Mouse (Mus musculus) megakaryocyte-erythroid progenitor cell, adult 5-6 weeks (primary cell): ENCODE measurements at regions not wholly inside any gene's neighbourhood (a gene's known extent, or its start where the extent isn't known, plus 50 kb on each side); places are given as distances from the start of the nearest gene placed in this dataset.

ENCODE experiments used
- ATAC-seq: replicated peaks from 2 replicates; pipeline ENCODE4 v1.8.0; 2016; ENCODE audit warnings: mild to moderate bottlenecking, inconsistent platforms; ENCODE audit not compliant: severe bottlenecking, poor library complexity, low FRiP score, low TSS enrichment

DNA sequence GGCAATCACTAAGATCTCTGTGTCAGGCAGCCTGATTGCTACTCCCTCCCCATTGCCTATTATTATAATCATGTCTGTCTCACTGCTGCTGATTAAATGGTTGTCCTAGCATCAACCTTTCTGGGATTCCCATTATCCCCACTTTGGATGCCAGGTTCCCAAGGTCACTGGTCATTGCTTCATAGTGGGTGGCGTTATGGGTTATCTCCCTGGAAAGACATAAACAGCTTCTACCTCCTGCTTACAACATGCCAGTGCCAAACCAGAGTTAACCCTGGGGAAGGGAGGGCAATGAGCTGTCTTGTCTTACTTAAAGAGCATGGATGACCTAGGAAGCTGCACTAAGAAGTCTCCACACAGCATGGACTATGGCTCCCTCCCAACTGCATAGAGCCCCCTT, 136.9 kb downstream of the Uaca start:
- no peak for ATAC-seq

- ATAC-seq, result no peak
Measured at GRCm38 (mm10) chr9:60936937-60937336, 142.6 kb downstream of the Uaca start.

DNA sequence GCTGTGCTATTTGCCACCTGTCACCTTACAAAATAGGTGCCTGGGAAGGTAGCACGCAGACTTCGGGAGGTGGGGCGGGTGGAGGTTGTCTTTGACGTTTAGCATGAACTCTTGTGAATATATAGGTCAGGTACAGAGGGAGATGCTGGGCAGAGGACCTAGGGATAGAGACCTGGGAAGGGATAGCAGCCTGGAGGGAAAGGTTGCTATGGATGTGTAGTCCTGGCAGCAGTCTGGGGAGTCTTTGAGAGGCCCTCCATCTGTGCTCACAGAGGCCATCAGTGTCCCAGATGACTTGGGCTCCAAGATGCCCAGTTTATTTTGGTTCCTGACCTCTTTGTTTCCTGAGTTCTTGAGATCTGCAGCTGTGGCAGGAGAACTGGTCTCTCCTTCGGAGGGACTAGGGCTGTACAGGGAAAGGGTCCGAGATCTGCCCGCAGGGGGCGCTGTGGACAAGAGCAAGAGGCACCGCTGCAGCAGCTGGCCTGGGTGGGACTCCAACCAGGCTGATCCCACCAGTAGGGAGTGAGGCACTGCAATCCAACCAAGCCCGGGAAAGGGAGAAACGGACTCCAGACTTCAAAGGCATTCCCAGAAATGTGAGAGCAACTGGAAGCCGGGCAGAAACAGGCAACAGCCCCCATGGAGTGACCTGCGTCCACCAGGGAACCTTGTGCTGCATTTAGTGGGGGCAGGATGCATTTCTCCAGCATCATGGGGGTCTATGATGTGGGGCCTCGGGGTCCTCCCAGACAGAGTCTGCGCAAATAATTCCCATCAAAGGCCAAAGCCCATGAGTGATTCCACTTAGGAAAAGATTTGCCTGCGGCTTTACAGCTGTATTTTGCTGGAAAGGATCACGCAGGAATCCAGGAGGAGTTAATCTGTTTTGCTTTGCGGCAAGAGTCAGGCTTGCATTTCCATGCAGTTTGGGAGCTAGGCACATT, 145.8 kb downstream of the Uaca start:
- no peak for ATAC-seq

DNA sequence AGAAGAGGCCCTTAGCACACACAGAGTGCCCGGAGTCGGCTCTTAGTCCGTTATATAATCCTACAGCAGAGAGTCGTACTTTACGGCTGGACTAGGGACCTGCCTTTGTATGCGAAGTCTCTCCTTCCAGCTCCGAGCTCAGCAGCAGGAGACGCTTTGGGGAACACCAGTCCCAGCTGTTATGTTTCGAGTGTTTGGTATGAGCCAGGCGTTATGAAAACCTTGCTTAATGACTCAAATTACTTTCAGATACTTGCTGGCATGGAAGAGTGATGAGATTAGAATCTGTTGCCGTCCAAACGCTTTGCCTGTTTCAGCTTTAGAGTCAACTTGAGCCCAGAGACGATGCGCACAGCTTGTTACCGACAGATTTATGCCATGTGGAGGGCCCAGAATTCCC, 153.0 kb downstream of the Uaca start:
- ATAC-seq, result no peak

DNA sequence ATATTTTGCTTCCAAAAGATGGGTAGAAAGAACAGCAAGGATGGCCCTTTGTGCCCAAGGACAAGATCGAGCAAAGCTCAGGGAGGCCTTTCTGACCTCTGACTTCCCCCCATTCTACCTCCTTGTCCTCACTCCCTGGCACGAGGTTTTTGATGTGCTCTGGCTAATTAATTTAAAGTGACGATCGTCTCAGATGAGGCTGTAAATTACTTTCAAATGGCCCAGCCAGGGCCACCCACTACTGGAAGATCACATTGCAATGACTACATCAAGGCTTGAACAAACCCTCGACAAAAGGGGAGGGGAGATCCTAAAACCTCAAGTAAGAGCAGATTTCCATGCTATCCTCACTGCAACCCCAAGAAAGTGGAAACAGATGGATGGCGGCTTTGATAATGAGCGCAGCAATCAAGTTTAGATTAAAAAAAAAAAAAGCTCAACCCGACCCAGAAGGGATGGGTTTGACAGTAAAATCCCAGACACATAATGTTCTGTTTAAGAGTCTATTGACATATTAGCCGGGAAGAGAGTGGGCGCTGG, 154.3 kb downstream of the Uaca start:
- ATAC-seq, result no peak

GRCm38 (mm10) chr9:60950161-60950560, 155.8 kb downstream of the Uaca start:
- no peak for ATAC-seq

GRCm38 (mm10) chr9:60951071-60951561, 156.8 kb downstream of the Uaca start:
- no peak for ATAC-seq

GRCm38 (mm10) chr9:60957438-60957837, 163.1 kb downstream of the Uaca start:
- no peak for ATAC-seq

DNA sequence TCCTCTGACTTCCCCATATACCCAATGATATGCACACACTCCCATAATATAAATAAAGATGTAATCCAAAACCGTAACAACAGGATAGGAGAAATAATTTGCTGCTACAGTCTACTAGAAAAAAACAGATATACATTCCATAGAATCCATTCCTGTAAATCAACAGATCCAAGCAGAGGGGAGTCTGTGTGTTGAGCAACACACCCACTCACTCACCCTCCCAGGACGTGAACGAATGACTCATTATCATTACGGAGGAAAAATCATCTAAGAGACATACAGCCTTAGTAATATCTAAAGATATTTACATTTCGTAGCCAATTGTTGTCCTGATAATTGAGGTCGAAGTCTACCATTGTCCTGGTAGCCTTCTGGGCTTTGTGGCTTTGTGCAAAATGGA, 165.2 kb downstream of the Uaca start:
- ATAC-seq, result no peak

GRCm38 (mm10) chr9:60962086-60962485, 167.7 kb downstream of the Uaca start:
- ATAC-seq, result no peak

DNA sequence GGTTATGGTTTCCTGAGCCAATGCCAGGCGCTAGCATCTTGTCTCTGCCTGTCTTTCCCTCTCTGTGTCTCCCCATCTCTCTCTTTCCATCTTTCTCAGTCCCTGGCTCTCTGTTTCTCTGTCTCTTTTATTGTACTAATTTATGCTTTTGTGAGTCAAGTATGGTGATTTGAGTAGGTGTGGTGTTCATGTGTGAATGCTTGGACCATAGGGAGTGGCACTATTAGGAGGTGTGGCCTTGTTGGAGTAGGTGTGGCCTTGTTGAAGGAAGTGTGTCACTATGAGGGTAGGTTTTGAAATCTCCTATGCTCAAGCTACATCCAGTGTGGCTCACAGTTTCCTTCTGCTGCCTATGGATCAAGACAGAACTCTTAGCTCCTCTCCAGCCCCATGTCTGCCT, 171.3 kb downstream of the Uaca start:
- no peak for ATAC-seq

GRCm38 (mm10) chr9:60968281-60969031, 174.1 kb downstream of the Uaca start:
- ATAC-seq, result no peak

DNA sequence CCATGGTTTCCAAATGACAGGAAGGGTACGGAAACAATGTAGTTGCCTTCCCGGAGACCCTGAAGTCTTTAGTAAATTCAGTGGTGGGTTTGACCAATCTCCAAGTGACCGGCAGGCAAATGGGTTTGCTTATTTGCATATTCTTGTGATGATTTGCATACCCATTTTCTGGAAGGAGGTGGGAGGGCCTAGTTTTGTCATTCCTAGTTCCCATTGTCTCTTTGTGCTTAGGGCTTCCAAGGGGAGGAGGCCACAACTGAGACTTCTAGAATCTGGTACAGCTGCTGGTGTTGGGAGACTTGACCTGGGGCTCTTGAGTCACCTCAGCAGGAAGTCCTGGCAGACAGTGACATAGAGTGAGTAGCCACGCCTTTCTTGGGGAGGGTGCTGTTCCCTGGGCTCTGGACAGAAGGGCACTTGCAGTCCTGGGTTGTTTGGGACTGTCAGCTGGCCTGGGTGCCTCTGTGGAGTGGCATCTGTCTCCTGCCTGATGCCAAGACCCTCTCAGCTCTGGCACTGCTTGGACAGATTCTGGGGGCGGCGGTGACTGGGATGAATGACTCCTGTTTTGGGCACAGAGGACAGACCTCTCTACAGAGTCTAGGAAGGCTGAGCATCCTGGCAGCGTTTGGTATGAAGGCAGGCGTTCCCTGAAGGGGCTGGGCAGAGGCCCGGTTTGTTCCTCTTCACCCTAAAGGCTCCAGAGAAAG, 178.0 kb downstream of the Uaca start:
- ATAC-seq, result no peak

- ATAC-seq, result no peak
Measured at GRCm38 (mm10) chr9:60974546-60974945, 180.2 kb downstream of the Uaca start.

- no peak for ATAC-seq
Measured at GRCm38 (mm10) chr9:60982383-60983085, 188.2 kb downstream of the Uaca start.

- no peak for ATAC-seq
Measured at GRCm38 (mm10) chr9:60983246-60983645, 188.9 kb downstream of the Uaca start.

GRCm38 (mm10) chr9:60988113-60988512, 193.8 kb downstream of the Uaca start:
- no peak for ATAC-seq

DNA sequence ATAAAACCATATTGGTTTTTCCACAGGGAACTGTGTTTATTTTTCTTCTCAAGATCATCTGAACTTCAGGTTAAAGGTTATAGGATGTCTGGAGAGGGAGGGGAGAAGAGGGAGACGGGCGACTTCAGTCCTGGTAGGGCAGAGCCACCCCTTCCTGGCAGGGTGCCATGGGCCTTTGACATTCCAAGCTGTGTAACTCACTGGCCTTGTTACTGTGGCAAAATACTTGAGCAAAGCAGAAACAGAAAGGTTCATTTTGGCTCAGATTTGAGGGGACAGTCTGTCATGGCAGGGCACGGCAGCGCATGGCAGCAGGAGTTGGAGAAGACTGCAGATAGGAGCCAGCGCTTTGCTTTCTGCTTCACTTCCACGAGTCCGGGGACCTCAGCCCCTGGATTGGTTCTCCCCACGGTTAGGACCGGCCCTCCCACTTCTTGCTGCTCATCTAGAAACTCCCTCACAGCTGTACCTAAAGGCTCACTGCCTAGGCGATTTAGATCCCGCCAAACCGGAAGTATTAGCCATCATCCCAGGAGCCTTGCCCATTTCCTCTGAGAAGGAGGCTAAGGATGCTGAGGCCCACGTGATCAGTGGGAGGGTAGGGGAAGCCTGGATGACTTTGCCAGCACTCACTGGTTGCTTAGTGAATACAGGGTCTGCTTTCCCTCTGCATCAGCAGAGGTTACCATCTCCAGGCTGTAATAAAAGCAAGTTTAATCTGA, 195.5 kb downstream of the Uaca start:
- no peak for ATAC-seq
